Mouse (Mus musculus) NIH3T3 (cell line): ENCODE measurements at regions not wholly inside any gene's neighbourhood (a gene's known extent, or its start where the extent isn't known, plus 50 kb on each side); places are given as distances from the start of the nearest gene placed in this dataset.
A peak's percentile ranks its signal among the peaks of the same experiment; 100 is the strongest.

Experiments used
- DNase-seq: peaks from one replicate; pipeline ENCODE4 v3.0.0-alpha.2; 2012; ENCODE audit warnings: low read depth

GRCm38 (mm10) chr14:76753734-76754133, 197.0 kb upstream of the Serp2 start:
- no peak for DNase-seq

GRCm38 (mm10) chr14:76749178-76749577, 192.5 kb upstream of the Serp2 start:
- DNase-seq = no peak

- no peak for DNase-seq
These were observed 192.0 kb upstream of the Serp2 start for GRCm38 (mm10) chr14:76748711-76749110.

- DNase-seq = no peak
These were observed 191.1 kb upstream of the Serp2 start for GRCm38 (mm10) chr14:76747814-76748213.

GRCm38 (mm10) chr14:76746282-76746681, 189.6 kb upstream of the Serp2 start:
- DNase-seq = no peak

GRCm38 (mm10) chr14:76744674-76745433, 188.2 kb upstream of the Serp2 start:
- no peak for DNase-seq

- peak; percentile 47 for DNase-seq
These were observed 185.6 kb upstream of the Serp2 start for GRCm38 (mm10) chr14:76742297-76742696.

GRCm38 (mm10) chr14:76739836-76740597, 183.3 kb upstream of the Serp2 start:
- DNase-seq = peak; percentile 76

- DNase-seq = no peak
These were observed 179.3 kb upstream of the Serp2 start for GRCm38 (mm10) chr14:76735997-76736396.

- no peak for DNase-seq
These were observed 178.4 kb upstream of the Serp2 start for GRCm38 (mm10) chr14:76735107-76735506.

GRCm38 (mm10) chr14:76733258-76733823, 176.7 kb upstream of the Serp2 start:
- no peak for DNase-seq

GRCm38 (mm10) chr14:76731096-76731986, 174.7 kb upstream of the Serp2 start:
- DNase-seq = peak; percentile 65

- no peak for DNase-seq
These were observed 169.2 kb upstream of the Serp2 start for GRCm38 (mm10) chr14:76725844-76726243.

- peak; percentile 86 for DNase-seq
These were observed 168.5 kb upstream of the Serp2 start for GRCm38 (mm10) chr14:76725231-76725630.

- DNase-seq = peak; percentile 36
These were observed 168.1 kb upstream of the Serp2 start for GRCm38 (mm10) chr14:76724826-76725225.

GRCm38 (mm10) chr14:76724395-76724794, 167.7 kb upstream of the Serp2 start:
- no peak for DNase-seq

- DNase-seq = no peak
These were observed 166.9 kb upstream of the Serp2 start for GRCm38 (mm10) chr14:76723551-76723950.

- DNase-seq = no peak
These were observed 165.6 kb upstream of the Serp2 start for GRCm38 (mm10) chr14:76722297-76722696.

GRCm38 (mm10) chr14:76721751-76722150, 165.1 kb upstream of the Serp2 start:
- DNase-seq = no peak

GRCm38 (mm10) chr14:76717081-76717480, 160.4 kb upstream of the Serp2 start:
- no peak for DNase-seq

- no peak for DNase-seq
These were observed 158.0 kb upstream of the Serp2 start for GRCm38 (mm10) chr14:76714727-76715126.

GRCm38 (mm10) chr14:76713946-76714345, 157.3 kb upstream of the Serp2 start:
- DNase-seq = no peak
